Mouse (Mus musculus) cortical plate, adult 2 months (tissue): Measurements from ENCODE around the gene Gm9736. TPM values are rescaled to one million over a fixed set of nuclear protein-coding genes. Genes with fewer than 3 reads are reported as not detected.
"Not testable (repeated sequence)": the region's sequence is repeated elsewhere in the genome, so short reads cannot be mapped to it uniquely, and the experiment has no call there.

Experiments used
- H3K27ac ChIP-seq: fragments of 200-500 bp; 2 replicates; pipeline ENCODE4 v1.5.1; 2012; ENCODE audit warnings: low read length, control low read depth, inconsistent platforms; ENCODE audit not compliant: insufficient read depth
- H3K4me1 ChIP-seq: fragments of 200-500 bp; 2 replicates; pipeline ENCODE4 v1.6.1; 2011; ENCODE audit warnings: low read length; ENCODE audit not compliant: control insufficient read depth, insufficient read depth
- H3K4me3 ChIP-seq: fragments of 200-500 bp; 2 replicates; pipeline ENCODE4 v1.5.1; 2011; ENCODE audit warnings: mild to moderate bottlenecking, low read length, control low read depth; ENCODE audit not compliant: insufficient read depth
- CTCF ChIP-seq: fragments of 200-500 bp; IDR thresholded peaks from 2 replicates; pipeline ENCODE4 v1.5.1; 2011; ENCODE audit warnings: mild to moderate bottlenecking, control low read depth, low read length; ENCODE audit not compliant: insufficient read depth; ENCODE audit errors: extremely low read depth
- POLR2A ChIP-seq: fragments of 200-500 bp; IDR thresholded peaks from 2 replicates; pipeline ENCODE4 v1.6.1; 2011; ENCODE audit warnings: mild to moderate bottlenecking, low read length, control low read depth; ENCODE audit not compliant: insufficient read depth; ENCODE audit errors: extremely low read depth
- polyA plus RNA-seq: library from polyadenylated mRNA; depleted of rRNA; stranded (reverse); fragments of >200 nt; gene quantifications from 2 replicates; pipeline ENCODE4 v1.2.3, GENCODE M21; 2012; rRNA removed

The Gm9736 gene
- not detected in 2 replicates for polyA plus RNA-seq

DNA sequence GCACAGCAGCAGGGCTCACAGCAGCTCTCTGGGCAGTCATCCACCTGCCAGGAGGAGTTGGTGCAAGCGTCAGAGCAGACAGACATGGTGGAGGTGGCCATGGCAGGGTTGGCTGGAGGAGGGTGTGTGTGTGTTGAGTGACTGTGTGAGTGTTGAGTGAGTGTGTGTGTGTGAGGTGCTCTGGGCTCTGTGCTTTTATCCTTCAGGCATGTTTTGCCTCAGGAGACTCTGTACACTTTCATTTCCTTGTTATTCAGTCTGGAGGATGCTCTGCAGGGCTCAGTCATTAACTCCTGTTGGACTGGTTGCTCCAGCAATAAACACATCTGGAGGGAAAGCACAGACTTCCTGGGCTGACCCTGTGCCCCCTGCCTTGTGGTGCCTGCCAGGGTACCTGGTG is at the start of gene Gm9736:
Gene Gm9736, minus strand, starts transcription at position 101 of the 400 bp plus-strand sequence.
- H3K27ac ChIP-seq, H3K4me1 ChIP-seq, H3K4me3 ChIP-seq: not testable (repeated sequence)

DNA sequence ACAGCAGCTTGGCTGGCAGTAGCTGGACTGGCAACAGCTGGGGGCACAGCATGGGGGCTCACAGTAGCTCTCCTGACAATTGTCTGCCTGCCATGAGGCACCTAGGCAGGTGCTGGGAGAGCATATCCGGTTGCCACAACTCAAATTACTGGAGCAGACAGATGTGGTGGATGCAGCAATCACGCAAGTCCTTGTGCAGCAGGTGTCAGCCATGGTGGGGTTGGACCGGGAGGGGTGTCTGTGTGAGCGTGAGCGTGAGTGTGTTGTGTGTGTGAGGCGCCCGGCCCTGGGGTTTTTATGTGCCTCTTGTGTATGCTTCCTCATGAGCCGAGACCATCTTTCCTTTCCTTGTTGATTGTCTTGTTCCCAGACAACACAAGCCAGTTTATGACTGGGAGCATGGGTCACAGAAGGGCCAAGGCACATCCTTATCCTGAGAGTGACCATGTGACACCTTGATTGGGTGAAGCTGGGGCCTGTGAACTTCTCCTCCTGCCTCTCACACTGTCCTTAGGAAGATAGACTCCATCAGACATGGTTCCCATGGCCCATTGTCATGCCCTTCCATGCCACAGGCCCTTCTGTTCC is 47.9 kb upstream of the Gm9736 start, which contains the start of gene Gm19668:
Gene Gm19668, minus strand, starts transcription at position 213 of the 588 bp plus-strand sequence.
- no peaks in the 10 kb centered on the region for H3K4me1 ChIP-seq
- H3K27ac ChIP-seq = no peak within 1 kb of the TSS
- no peak within 1 kb of the TSS for H3K4me3 ChIP-seq
- TF ChIP-seq POLR2A (no peak), CTCF (no peak)

DNA sequence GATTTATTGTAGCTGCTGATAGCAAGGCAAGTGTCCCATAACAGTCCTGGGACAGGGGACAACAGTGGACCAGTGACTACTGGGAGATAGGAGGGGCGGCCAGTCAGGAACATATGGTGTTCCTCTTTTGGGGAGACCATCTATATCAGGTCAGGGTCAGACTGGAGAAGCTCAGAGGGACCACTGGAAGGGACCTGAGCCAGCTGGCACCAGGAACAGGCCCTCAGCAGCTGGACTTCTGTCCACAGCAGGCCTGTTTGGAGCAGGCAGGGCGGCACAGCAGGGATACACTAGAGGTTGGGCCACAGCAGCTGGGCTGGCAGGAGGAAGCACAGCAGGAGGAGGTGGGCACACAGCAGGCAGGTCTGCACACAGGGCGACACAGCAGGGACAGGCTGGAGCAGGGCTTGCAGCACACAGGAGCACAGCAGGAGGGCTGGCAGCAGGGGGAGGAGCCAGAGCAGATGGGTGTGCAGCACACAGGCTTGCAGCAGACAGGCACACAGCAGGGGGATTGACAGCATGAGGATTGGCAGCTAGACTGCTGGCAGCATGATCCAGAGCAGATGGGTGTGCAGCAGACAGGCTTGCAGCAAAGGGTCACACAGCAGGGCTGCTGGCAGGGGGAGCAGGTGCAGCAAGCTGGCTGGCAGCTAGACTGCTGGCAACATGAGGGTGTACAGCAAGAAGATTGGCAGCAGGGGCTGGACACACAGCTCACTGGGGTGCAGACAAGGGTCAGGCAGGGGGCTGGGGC is 47.2 kb upstream of the Gm9736 start:
- H3K27ac ChIP-seq, H3K4me1 ChIP-seq, H3K4me3 ChIP-seq: not testable (repeated sequence)

- H3K4me3 ChIP-seq = no peak overlapping the region
- no peak overlapping the region for H3K27ac ChIP-seq
- H3K4me1 ChIP-seq = no peaks in the 10 kb centered on the region
- TF ChIP-seq CTCF (no peak), POLR2A (no peak)
Observed at GRCm38 (mm10) chr10:77797677-77798076, 46.5 kb upstream of the Gm9736 start.

DNA sequence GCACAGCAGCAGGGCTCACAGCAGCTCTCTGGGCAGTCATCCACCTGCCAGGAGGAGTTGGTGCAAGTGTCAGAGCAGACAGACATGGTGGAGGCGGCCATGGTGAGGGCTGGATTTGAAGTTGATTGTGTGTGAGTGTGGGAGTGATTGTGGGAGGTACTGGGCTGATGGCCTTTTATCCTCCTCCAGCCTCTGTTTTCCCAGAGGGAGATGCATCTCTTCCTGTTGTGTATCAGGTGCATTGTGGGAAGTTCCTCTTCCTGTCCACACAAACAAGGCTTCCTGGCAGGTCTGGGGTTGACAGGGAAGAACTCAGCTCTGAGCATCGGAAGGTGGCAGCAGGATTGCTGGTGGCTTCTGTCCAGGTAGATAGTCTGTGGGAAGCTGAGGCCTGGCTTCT is 43.8 kb upstream of the Gm9736 start, which contains the start of gene Gm9639:
Gene Gm9639, minus strand, starts transcription at position 101 of the 400 bp plus-strand sequence.
- Histone ChIP-seq H3K4me1 (no peaks in the 10 kb centered on the region), H3K27ac (no peak within 1 kb of the TSS), H3K4me3 (no peak within 1 kb of the TSS)
- no peak for TF ChIP-seq CTCF
- no peak for TF ChIP-seq POLR2A

DNA sequence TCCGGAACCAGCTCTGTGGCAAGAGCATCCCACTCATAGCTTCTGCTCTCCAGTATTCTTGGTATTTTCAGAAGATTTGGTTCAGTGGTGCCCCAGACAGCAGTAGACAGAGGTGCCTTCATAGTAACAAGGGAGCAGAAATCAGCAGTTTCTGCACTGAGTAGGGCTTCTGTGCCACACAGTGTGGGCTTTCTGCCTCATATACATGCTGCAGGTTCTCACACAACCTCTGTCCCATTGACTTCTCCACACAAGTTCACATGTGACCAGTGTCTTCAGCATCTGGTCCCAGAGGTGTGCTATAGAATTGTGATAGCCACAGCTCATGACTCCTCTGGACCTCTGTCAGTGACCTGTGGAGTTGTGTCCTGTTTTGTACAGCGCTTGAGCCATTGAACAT is 37.5 kb upstream of the Gm9736 start:
- H3K4me1 ChIP-seq = no peaks in the 10 kb centered on the region
- TF ChIP-seq POLR2A (no peak), CTCF (no peak)
- H3K27ac ChIP-seq = no peak overlapping the region
- no peak overlapping the region for H3K4me3 ChIP-seq

GRCm38 (mm10) chr10:77787876-77788275 is 36.7 kb upstream of the Gm9736 start, which contains the start of gene Gm7137:
Gene Gm7137 (minus strand): TSS chr10:77788200.
- not testable (repeated sequence) for H3K27ac ChIP-seq, H3K4me1 ChIP-seq, H3K4me3 ChIP-seq

DNA sequence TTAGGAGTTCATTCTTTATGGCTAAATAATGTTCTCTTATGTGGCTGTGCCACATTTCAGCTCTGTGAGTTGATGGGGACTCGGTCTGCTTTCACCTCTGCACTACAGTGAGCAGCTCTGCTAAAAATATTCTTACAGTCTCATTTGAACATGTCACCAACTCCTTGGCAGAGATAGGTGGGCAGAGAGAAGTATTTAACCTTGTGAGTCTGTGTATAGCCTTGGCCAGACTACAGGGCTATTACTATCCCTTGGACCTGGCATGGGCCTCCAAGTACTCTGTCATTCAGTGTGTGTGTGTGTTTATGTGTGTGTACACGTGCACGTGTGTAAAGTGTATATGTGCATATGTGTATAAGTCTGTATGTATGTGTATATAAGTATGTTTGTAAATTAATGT is 32.2 kb upstream of the Gm9736 start:
- not testable (repeated sequence) for H3K4me1 ChIP-seq, H3K4me3 ChIP-seq

DNA sequence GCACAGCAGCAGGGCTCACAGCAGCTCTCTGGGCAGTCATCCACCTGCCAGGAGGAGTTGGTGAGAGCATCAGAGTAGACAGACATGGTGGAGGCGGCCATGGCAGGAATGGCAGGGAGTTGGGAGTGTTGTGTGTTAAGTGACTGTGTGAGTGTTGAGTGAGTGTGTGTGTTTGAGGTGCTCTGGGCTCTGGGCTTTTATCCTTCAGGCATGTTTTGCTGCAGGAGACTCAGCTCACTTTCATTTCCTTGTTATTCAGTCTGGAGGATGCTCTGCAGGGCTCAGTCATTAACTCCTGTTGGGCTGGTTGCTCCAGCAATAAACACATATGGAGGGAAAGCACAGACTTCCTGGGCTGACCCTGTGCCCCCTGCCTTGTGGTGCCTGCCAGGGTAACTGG is 31.3 kb upstream of the Gm9736 start, which contains the start of gene Gm3250:
Gene Gm3250, minus strand, starts transcription at position 101 of the 400 bp plus-strand sequence.
- not testable (repeated sequence) for H3K4me3 ChIP-seq, H3K27ac ChIP-seq, H3K4me1 ChIP-seq

More for the DNA sequence above, 32.2 kb upstream of the Gm9736 start:
- not testable (repeated sequence) for H3K27ac ChIP-seq

GRCm38 (mm10) chr10:77776844-77777243 is 25.7 kb upstream of the Gm9736 start, which contains the start of gene Gm7138:
Gene Gm7138 (minus strand): TSS chr10:77776944.
- not testable (repeated sequence) for H3K4me3 ChIP-seq

DNA sequence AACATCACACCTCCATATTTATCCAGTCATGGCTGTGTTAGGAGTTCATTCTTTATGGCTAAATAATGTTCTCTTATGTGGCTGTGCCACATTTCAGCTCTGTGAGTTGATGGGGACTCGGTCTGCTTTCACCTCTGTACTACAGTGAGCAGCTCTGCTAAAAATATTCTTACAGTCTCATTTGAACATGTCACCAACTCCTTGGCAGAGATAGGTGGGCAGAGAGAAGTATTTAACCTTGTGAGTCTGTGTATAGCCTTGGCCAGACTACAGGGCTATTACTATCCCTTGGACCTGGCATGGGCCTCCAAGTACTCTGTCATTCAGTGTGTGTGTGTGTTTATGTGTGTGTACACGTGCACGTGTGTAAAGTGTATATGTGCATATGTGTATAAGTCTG is 21.0 kb upstream of the Gm9736 start:
- H3K4me1 ChIP-seq, H3K4me3 ChIP-seq, H3K27ac ChIP-seq: not testable (repeated sequence)

More at GRCm38 (mm10) chr10:77776844-77777243, 25.7 kb upstream of the Gm9736 start, which contains the start of gene Gm7138:
- H3K4me1 ChIP-seq, H3K27ac ChIP-seq: not testable (repeated sequence)

- not testable (repeated sequence) for H3K27ac ChIP-seq, H3K4me1 ChIP-seq, H3K4me3 ChIP-seq
Observed at GRCm38 (mm10) chr10:77771225-77771624, 20.1 kb upstream of the Gm9736 start, which contains the start of gene Gm3238. Gene Gm3238 (minus strand): TSS chr10:77771325.
